Mouse (Mus musculus) MEL (cell line): ENCODE data around the gene Lcn2. TPM values are rescaled to one million over a fixed set of nuclear protein-coding genes. Genes with fewer than 3 reads are reported as not detected.

Experiments used
- DNase-seq: peaks from one replicate; pipeline ENCODE4 v3.0.0; 2011; ENCODE audit warnings: low read depth, low spot score
- H3K27ac ChIP-seq: 2 replicates; pipeline ENCODE4 v1.5.1; 2012; ENCODE audit warnings: low read depth, mild to moderate bottlenecking, control low read depth, low read length, moderate library complexity; ENCODE audit not compliant: control insufficient read depth
- H3K27me3 ChIP-seq, 2 experiments: fragments of 150-350 bp in 1 of 2; sonication (generic) in 1 of 2; 2 replicates each; pipeline ENCODE4 v1.6.1; 2012; ENCODE audit warnings: low read length in 2 of 2, mild to moderate bottlenecking in 2 of 2, improper control_type of control experiment in 1 of 2, moderate library complexity in 1 of 2; ENCODE audit not compliant: insufficient read depth in 2 of 2, control insufficient read depth in 1 of 2
- H3K36me3 ChIP-seq, 2 experiments: 2 replicates each; pipeline ENCODE4 v1.6.1; 2012 to 2014; ENCODE audit warnings: low read length in 2 of 2, improper control_type of control experiment in 1 of 2, inconsistent platforms in 1 of 2, mild to moderate bottlenecking in 1 of 2; ENCODE audit not compliant: insufficient read depth in 2 of 2, control insufficient read depth in 1 of 2
- H3K4me1 ChIP-seq, 2 experiments: fragments of 150-350 bp in 1 of 2; sonication (generic) in 1 of 2; 2 replicates each; pipeline ENCODE4 v1.6.1; 2012; ENCODE audit warnings: low read length in 2 of 2, improper control_type of control experiment in 1 of 2, mild to moderate bottlenecking in 1 of 2; ENCODE audit not compliant: insufficient read depth in 2 of 2, control insufficient read depth in 1 of 2
- H3K4me3 ChIP-seq, 2 experiments: fragments of 150-350 bp in 1 of 2; sonication (generic) in 1 of 2; 2 replicates each; pipeline ENCODE4 v1.5.1; 2012; ENCODE audit warnings: low read depth in 2 of 2, low read length in 2 of 2, mild to moderate bottlenecking in 2 of 2, moderate library complexity in 2 of 2, control low read depth in 1 of 2, improper control_type of control experiment in 1 of 2; ENCODE audit not compliant: control insufficient read depth in 1 of 2, insufficient read depth in 1 of 2
- H3K79me2 ChIP-seq: 2 replicates; pipeline ENCODE4 v1.6.1; 2012; ENCODE audit warnings: mild to moderate bottlenecking, low read length, moderate library complexity; ENCODE audit not compliant: control insufficient read depth, poor library complexity, insufficient read depth
- H3K9ac ChIP-seq: 2 replicates; pipeline ENCODE4 v1.6.1; 2012; ENCODE audit warnings: low read depth, mild to moderate bottlenecking, control low read depth, low read length, moderate library complexity; ENCODE audit not compliant: control insufficient read depth, poor library complexity, severe bottlenecking
- H3K9me3 ChIP-seq: fragments of 150-350 bp; sonication (generic); replicated peaks from 2 replicates; pipeline ENCODE4 v1.6.1; 2012; ENCODE audit warnings: mild to moderate bottlenecking, low read length, improper control_type of control experiment, moderate library complexity; ENCODE audit not compliant: insufficient read depth
- BHLHE40 ChIP-seq: IDR thresholded peaks from 2 replicates; pipeline ENCODE4 v1.6.1; 2012; ENCODE audit warnings: low read depth, mild to moderate bottlenecking, inconsistent platforms, low read length, improper control_type of control experiment, borderline replicate concordance
- CHD2 ChIP-seq: IDR thresholded peaks from 2 replicates; pipeline ENCODE4 v1.6.1; 2011; ENCODE audit warnings: low read length, improper control_type of control experiment
- E2F4 ChIP-seq: IDR thresholded peaks from 2 replicates; pipeline ENCODE4 v1.6.1; 2011; ENCODE audit warnings: low read depth, low read length, improper control_type of control experiment, borderline replicate concordance
- GATA1 ChIP-seq: IDR thresholded peaks from 2 replicates; pipeline ENCODE4 v1.6.1; 2011; ENCODE audit warnings: low read depth, low read length, improper control_type of control experiment
- HCFC1 ChIP-seq: IDR thresholded peaks from 2 replicates; pipeline ENCODE4 v1.6.1; 2012; ENCODE audit warnings: low read depth, mild to moderate bottlenecking, inconsistent platforms, low read length, improper control_type of control experiment, moderate library complexity
- JUND ChIP-seq: IDR thresholded peaks from 2 replicates; pipeline ENCODE4 v1.6.1; 2011; ENCODE audit warnings: low read depth, mild to moderate bottlenecking, improper control_type of control experiment, low read length
- MAZ ChIP-seq: IDR thresholded peaks from 2 replicates; pipeline ENCODE4 v1.6.1; 2012; ENCODE audit warnings: low read depth, mild to moderate bottlenecking, inconsistent platforms, low read length, improper control_type of control experiment
- MEF2A ChIP-seq: IDR thresholded peaks from 2 replicates; pipeline ENCODE4 v1.6.1; 2014; ENCODE audit warnings: low read depth, mild to moderate bottlenecking, inconsistent platforms, low read length, improper control_type of control experiment; ENCODE audit not compliant: poor library complexity, insufficient replicate concordance, severe bottlenecking; ENCODE audit errors: extremely low read depth
- NRF1 ChIP-seq: IDR thresholded peaks from 2 replicates; pipeline ENCODE4 v1.6.1; 2014; ENCODE audit warnings: low read depth, mild to moderate bottlenecking, inconsistent platforms, low read length, improper control_type of control experiment, moderate library complexity; ENCODE audit not compliant: poor library complexity, insufficient read depth, severe bottlenecking
- POLR2AphosphoS5 ChIP-seq: IDR thresholded peaks from 2 replicates; pipeline ENCODE4 v1.6.1; 2012; ENCODE audit warnings: low read depth, borderline replicate concordance, mild to moderate bottlenecking, inconsistent platforms, low read length, moderate library complexity, mixed read lengths
- RCOR1 ChIP-seq: IDR thresholded peaks from 2 replicates; pipeline ENCODE4 v1.6.1; 2012; ENCODE audit warnings: low read depth, mild to moderate bottlenecking, inconsistent platforms, low read length, improper control_type of control experiment
- SIN3A ChIP-seq: IDR thresholded peaks from 2 replicates; pipeline ENCODE4 v1.6.1; 2012; ENCODE audit warnings: low read length, improper control_type of control experiment, inconsistent platforms
- SMC3 ChIP-seq: IDR thresholded peaks from 2 replicates; pipeline ENCODE4 v1.6.1; 2011; ENCODE audit warnings: low read depth, low read length, improper control_type of control experiment
- TBP ChIP-seq: IDR thresholded peaks from 2 replicates; pipeline ENCODE4 v1.8.0; 2011; ENCODE audit warnings: low read depth, low read length, improper control_type of control experiment
- USF2 ChIP-seq, 2 experiments: IDR thresholded peaks; 2 replicates each; pipeline ENCODE4 v1.6.1; 2011 to 2012; ENCODE audit warnings: improper control_type of control experiment in 2 of 2, low read length in 2 of 2, borderline replicate concordance in 1 of 2, inconsistent platforms in 1 of 2, low read depth in 1 of 2, mild to moderate bottlenecking in 1 of 2; ENCODE audit not compliant: insufficient read depth in 1 of 2
- ZKSCAN1 ChIP-seq: IDR thresholded peaks from 2 replicates; pipeline ENCODE4 v1.6.1; 2012; ENCODE audit warnings: low read depth, mild to moderate bottlenecking, inconsistent platforms, low read length, improper control_type of control experiment, moderate library complexity
- polyA plus RNA-seq, 2 experiments: library from polyadenylated mRNA; stranded (reverse) in 1 of 2; unstranded in 1 of 2; fragments of >175 nt in 1 of 2; fragments of >200 nt in 1 of 2; gene quantifications; 2 replicates each; pipeline versions ENCODE4 v1.2.1 to v1.2.4; 2012; ENCODE audit warnings: low replicate concordance in 2 of 2, low read depth in 1 of 2; ENCODE audit not compliant: insufficient read length in 2 of 2, insufficient read depth in 1 of 2, missing spikeins in 1 of 2
- total RNA-seq: library from RNA; depleted of rRNA; stranded (reverse); fragments of 300-350 nt; gene quantifications from 2 replicates; pipeline ENCODE4 v1.2.3, GENCODE M21; 2012

Lcn2 gene
- total and polyA plus RNA-seq, 3 experiments = not detected

DNA sequence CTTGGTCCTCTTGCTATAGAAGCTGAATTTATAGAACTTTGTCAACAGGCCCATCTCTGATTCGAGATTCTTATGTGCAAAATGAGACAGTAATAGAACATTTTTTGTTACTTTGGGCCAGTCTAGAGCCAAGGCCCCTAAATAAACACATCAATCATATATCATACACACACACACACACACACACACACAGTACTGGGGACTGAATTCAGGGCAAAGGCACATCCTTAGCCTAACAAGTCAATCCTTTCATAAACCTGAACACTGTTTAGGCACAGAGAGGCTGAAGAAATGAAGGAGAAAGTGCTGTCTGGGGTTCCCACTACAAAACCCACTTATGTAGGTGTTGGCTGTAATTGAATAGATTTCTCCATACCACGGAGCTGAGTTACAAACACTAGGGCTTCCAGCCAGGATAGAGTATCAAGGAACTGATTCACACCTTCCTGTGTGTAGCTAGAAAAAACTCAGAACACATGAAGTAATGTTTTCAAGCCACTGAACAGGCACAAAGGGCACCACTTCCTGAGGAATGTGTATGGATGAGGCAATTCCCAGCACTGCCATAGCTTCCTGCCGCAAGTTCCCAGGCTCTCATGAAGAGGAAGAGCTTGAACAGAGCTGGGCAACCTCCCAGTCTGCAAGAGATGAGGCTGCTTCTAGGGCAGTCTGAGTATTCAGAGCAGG, 48.8 kb upstream of the Lcn2 start:
- Histone ChIP-seq H3K79me2 (peaks cover 45% of the 10 kb centered on the region), H3K9ac (no peak overlapping the region), H3K36me3 (peaks cover 0 to 2% of the 10 kb centered on the region in 2 experiments; a peak in 1 of 4 replicates), H3K27me3 (no peaks in the 10 kb centered on the region), H3K9me3 (no peaks in the 10 kb centered on the region), H3K4me3 (no peak overlapping the region), H3K27ac (no peak overlapping the region), H3K4me1 (no peaks in the 10 kb centered on the region)
- TF ChIP-seq HCFC1 = no peak
- no peak for TF ChIP-seq POLR2AphosphoS5
- no peak for DNase-seq

DNA sequence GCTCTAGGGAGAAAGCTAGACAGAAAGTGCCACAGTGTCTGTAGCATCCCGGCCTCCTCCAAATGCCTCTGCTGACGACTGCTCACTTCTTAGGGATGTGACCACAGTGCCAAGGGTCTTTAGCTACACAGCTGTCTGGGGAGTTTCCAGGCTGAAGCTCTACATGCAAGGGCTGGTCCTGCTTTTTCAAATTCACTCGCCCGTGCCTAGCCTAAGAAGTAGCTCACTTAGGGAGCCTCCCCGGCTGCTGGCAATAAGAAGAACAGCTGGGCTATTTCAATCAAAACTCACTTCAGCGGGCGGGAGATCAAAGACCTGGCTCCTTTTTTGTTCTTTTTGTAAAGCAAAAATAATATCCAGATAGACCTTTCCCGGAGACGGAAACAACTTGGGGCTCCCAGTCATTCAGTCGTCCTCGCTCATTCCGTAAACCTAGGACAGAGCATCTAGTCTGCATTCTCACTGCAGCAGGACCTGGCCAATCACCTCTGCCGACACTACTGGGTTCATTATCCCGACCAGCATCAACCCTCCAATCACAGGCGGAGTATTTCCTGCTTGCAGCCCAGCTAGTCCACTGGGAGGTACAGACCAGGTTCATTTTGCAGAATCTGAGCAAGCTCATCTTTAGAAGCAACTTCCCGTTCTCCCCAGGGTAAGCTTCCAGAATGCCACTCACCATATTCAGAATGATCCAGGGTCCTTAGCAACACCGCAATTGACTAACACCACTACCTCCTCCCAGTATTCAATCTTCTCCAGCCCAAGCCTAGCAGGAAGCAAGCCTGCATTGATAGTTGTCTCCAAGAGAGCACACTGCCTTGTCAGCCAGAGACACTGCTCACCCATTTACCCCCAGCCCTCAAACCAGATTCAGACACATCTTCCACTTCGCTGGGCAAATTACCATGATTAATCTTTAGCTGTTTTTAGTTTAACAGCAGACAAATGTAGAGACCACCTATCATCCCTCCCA, 42.9 kb upstream of the Lcn2 start:
- Histone ChIP-seq H3K4me3 (no peak overlapping the region), H3K9ac (no peak overlapping the region), H3K36me3 (peaks cover 0 to 2% of the 10 kb centered on the region in 2 experiments; a peak in 1 of 4 replicates), H3K79me2 (peaks cover 20% of the 10 kb centered on the region), H3K27ac (no peak overlapping the region), H3K4me1 (peaks cover 3 to 7% of the 10 kb centered on the region in 2 experiments; a peak in 2 of 4 replicates), H3K27me3 (no peaks in the 10 kb centered on the region), H3K9me3 (no peaks in the 10 kb centered on the region)
- DNase-seq = no peak
- TF ChIP-seq SIN3A (no peak), E2F4 (no peak), NRF1 (no peak), USF2 (IDR thresholded peaks at IDR 0.05; ENCODE audit: borderline replicate concordance in 1 of 2, insufficient read depth in 1 of 2, low read depth in 1 of 2, low read length in 2 of 2) (no peak), RCOR1 (no peak), MEF2A (no peak), ZKSCAN1 (no peak), JUND (no peak), TBP (no peak), CHD2 (no peak), SMC3 (no peak), MAZ (no peak), GATA1 (no peak), BHLHE40 (no peak)
